Comparison of ENCODE assay signal across 12 mouse cellular contexts in genomic region chr10:94546617-94547016, GRCm38 (mm10).
DNase-seq lines count a peak whose midpoint lies in the region; ATAC-seq lines count a peak whose summit lies in the region.
"Had no signal": no experiment of that assay in that cellular context is flagged by ENCODE, and none has a peak within 500 bp of the region (broad histone marks: within the 10 kb centered on the region; RNA-seq: fewer than 3 reads in every experiment).

No protein-coding gene starts in this region.

- no peaks in the 10 kb centered on the region for H3K27me3 ChIP-seq in limb, embryonic 13.5 days
- no peaks in the 10 kb centered on the region for H3K27me3 ChIP-seq in limb, embryonic 10.5 days (ENCODE audit: low read depth, poor library complexity, severe bottlenecking)
- no peaks in the 10 kb centered on the region for H3K27me3 ChIP-seq in liver, embryonic 13.5 days
- H3K27me3 ChIP-seq: heart, embryonic 13.5 days; lung, embryonic 15.5 days had no signal

- ATAC-seq in limb, embryonic 13.5 days (ENCODE audit: low FRiP score, low read depth), result no peak
- peak; percentile 73 for ATAC-seq in liver, embryonic 13.5 days (ENCODE audit: low read depth)
- ATAC-seq: hindbrain, postnatal 0 days had no signal

- DNase-seq in limb, embryonic 10.5 days (ENCODE audit: low spot score), result no peak
- DNase-seq in kidney, adult 9 months, result peak; percentile 89
- no peak for DNase-seq in liver, embryonic 13.5 days
- peak; percentile 60 for DNase-seq in yolk sac, embryonic 10.5 days (ENCODE audit: low spot score)
- no peak for DNase-seq in gastrocnemius, adult 18-20 months (ENCODE audit: low spot score)
- DNase-seq in T-cell, adult 2 months (ENCODE audit: low spot score), result no peak
- DNase-seq: adrenal gland, adult 8-10 months; thymus, postnatal 25 days had no signal

- no peak overlapping the region for H3K4me3 ChIP-seq in limb, embryonic 13.5 days
- H3K4me3 ChIP-seq in limb, embryonic 10.5 days, result no peak overlapping the region
- no peak overlapping the region for H3K4me3 ChIP-seq in liver, embryonic 13.5 days (replicated peaks)
- H3K4me3 ChIP-seq: lung, embryonic 15.5 days had no signal

- peaks cover 2% of the 10 kb centered on the region; the same call in 1 of the 2 replicates for H3K36me3 ChIP-seq in limb, embryonic 13.5 days
- H3K36me3 ChIP-seq in limb, embryonic 10.5 days, result no peaks in the 10 kb centered on the region
- no peaks in the 10 kb centered on the region for H3K36me3 ChIP-seq in liver, embryonic 13.5 days
- H3K36me3 ChIP-seq: lung, embryonic 15.5 days had no signal

- H3K9ac ChIP-seq in limb, embryonic 13.5 days, result no peak overlapping the region
- H3K9ac ChIP-seq in liver, embryonic 13.5 days, result no peak overlapping the region
- H3K9ac ChIP-seq: lung, embryonic 15.5 days had no signal

- H3K9me3 ChIP-seq in limb, embryonic 13.5 days, result peaks cover 3% of the 10 kb centered on the region; the same call in 1 of the 2 replicates
- no peaks in the 10 kb centered on the region for H3K9me3 ChIP-seq in limb, embryonic 10.5 days (replicated peaks)
- H3K9me3 ChIP-seq in liver, embryonic 13.5 days (replicated peaks), result 0 out of 2 replicates have a peak, but pooled peaks cover under 1% of the 10 kb centered on the region
- H3K9me3 ChIP-seq: lung, embryonic 15.5 days had no signal

- no peak overlapping the region; the same call in 1 of the 2 replicates for H3K27ac ChIP-seq in limb, embryonic 13.5 days
- H3K27ac ChIP-seq in limb, embryonic 10.5 days, result no peak overlapping the region
- peak overlapping the region; percentile 44 for H3K27ac ChIP-seq in liver, embryonic 13.5 days
- H3K27ac ChIP-seq: hindbrain, postnatal 0 days had no signal

- H3K4me1 ChIP-seq in limb, embryonic 13.5 days, result peaks cover 37% of the 10 kb centered on the region
- H3K4me1 ChIP-seq in limb, embryonic 10.5 days, result peaks cover 22% of the 10 kb centered on the region
- H3K4me1 ChIP-seq in liver, embryonic 13.5 days (replicated peaks), result peaks cover 42% of the 10 kb centered on the region

- 62% methylated on average over 6 of the region's 6 CpGs for whole genome bisulfite sequencing in limb, embryonic 13.5 days
- WGBS in limb, embryonic 10.5 days, result 92% methylated on average over 6 of the region's 6 CpGs
- WGBS in liver, embryonic 13.5 days (ENCODE audit: insufficient replicate concordance), result 73% methylated on average over 6 of the region's 6 CpGs

- 0 out of 2 replicates have a peak overlapping the region, but pooled peaks have one; percentile 60 for H3K4me2 ChIP-seq in limb, embryonic 13.5 days (replicated peaks)
- no peak overlapping the region for H3K4me2 ChIP-seq in liver, embryonic 13.5 days

Comparison
In these comparisons a context has a peak if more than half of its experiments do, and no peak if none do; other contexts are left out.
1. DNase-seq: peak in kidney, adult 9 months (single experiment) and yolk sac, embryonic 10.5 days (single experiment); none in limb, embryonic 10.5 days (single experiment), liver, embryonic 13.5 days (single experiment), gastrocnemius, adult 18-20 months (single experiment) and T-cell, adult 2 months (single experiment).